Mouse (Mus musculus) colon, adult 2 months (tissue): ENCODE measurements around the gene Taf1b. TPM values are rescaled to one million over a fixed set of nuclear protein-coding genes. Genes with fewer than 3 reads are reported as not detected.

Experiments used
- polyA plus RNA-seq: library from polyadenylated mRNA; depleted of rRNA; stranded (reverse); fragments of >200 nt; gene quantifications from 2 replicates; pipeline ENCODE4 v1.2.3, GENCODE M21; 2012; rRNA removed

Taf1b gene
- 3.3 and 3.4 TPM in 2 replicates for polyA plus RNA-seq

GRCm38 (mm10) chr12:24498150-24498840 is at the start of gene Taf1b:
Gene Taf1b, plus strand, starts transcription at chr12:24498359.

GRCm38 (mm10) chr12:24571523-24572392 is 73.6 kb downstream of the Taf1b start, which contains the start of gene Grhl1:
Gene Grhl1, plus strand, starts transcription at chr12:24572283.

Other genes with a start within 250 kb of the Taf1b start
- 0.35 and 0.44 TPM in 2 replicates for gene Grhl1, start 73.9 kb downstream of the Taf1b start, polyA plus RNA-seq
- gene Klf11, start 152.9 kb downstream of the Taf1b start, polyA plus RNA-seq: 5.1 and 6.6 TPM in 2 replicates
- 9.8 and 10.4 TPM in 2 replicates for gene Cys1, start 183.5 kb downstream of the Taf1b start, polyA plus RNA-seq
- 5.6 TPM in 2 replicates for gene Rrm2, start 209.9 kb downstream of the Taf1b start, polyA plus RNA-seq